Mouse (Mus musculus) neutrophil, adult 5-6 weeks (primary cell): ENCODE results near the gene Def6. TPM values are rescaled to one million over a fixed set of nuclear protein-coding genes. Genes with fewer than 3 reads are reported as not detected.
A peak's percentile ranks its signal among the peaks of the same experiment; 100 is the strongest.

Source experiments
- ATAC-seq: fragments of 151-379, 151-347 bp; 2 replicates; pipeline ENCODE4 v1.8.0; 2017; ENCODE audit warnings: mild to moderate bottlenecking, moderate TSS enrichment; ENCODE audit not compliant: insufficient number of reproducible peaks, poor library complexity, low FRiP score, severe bottlenecking; ENCODE audit errors: extremely low read depth
- total RNA-seq: library from RNA; stranded (forward); fragments of 200-1000 nt; gene quantifications from 2 replicates; pipeline ENCODE4 v1.2.3, GENCODE M21; 2017

The Def6 gene
- total RNA-seq, 1 experiment from 2014 or later: 110 TPM

GRCm38 (mm10) chr17:28259890-28260542 lies 52.4 kb downstream of the Def6 start:
- peak; percentile 40 for ATAC-seq

- no peak for ATAC-seq
These were observed 52.9 kb downstream of the Def6 start for GRCm38 (mm10) chr17:28260543-28260909.

- ATAC-seq: no peak
These were observed 54.2 kb downstream of the Def6 start for GRCm38 (mm10) chr17:28261795-28262194.

GRCm38 (mm10) chr17:28263181-28263894 lies 55.8 kb downstream of the Def6 start:
- ATAC-seq: no peak

GRCm38 (mm10) chr17:28267251-28267650 lies 59.7 kb downstream of the Def6 start:
- ATAC-seq: no peak

GRCm38 (mm10) chr17:28270165-28270564 lies 62.6 kb downstream of the Def6 start:
- ATAC-seq: no peak

- ATAC-seq: no peak
These were observed 64.1 kb downstream of the Def6 start for GRCm38 (mm10) chr17:28271537-28272266.

GRCm38 (mm10) chr17:28272281-28272680 lies 64.7 kb downstream of the Def6 start:
- ATAC-seq: no peak

- no peak for ATAC-seq
These were observed 65.3 kb downstream of the Def6 start for GRCm38 (mm10) chr17:28272837-28273236.

GRCm38 (mm10) chr17:28274739-28275138 lies 67.2 kb downstream of the Def6 start:
- no peak for ATAC-seq

GRCm38 (mm10) chr17:28277226-28277625 lies 69.6 kb downstream of the Def6 start:
- ATAC-seq: no peak

GRCm38 (mm10) chr17:28277721-28278120 lies 70.1 kb downstream of the Def6 start:
- ATAC-seq: no peak

GRCm38 (mm10) chr17:28278156-28278555 lies 70.6 kb downstream of the Def6 start:
- ATAC-seq: no peak

Other genes starting within 250 kb of the Def6 start
- gene Tcp11, start 127.1 kb upstream of the Def6 start, total RNA-seq: 1.0 and 2.9 TPM in 2 replicates
- 0.12 TPM in 1 of 2 replicates, not detected in the other for gene Scube3, start 65.6 kb upstream of the Def6 start, total RNA-seq
- 9.0 and 12.8 TPM in 2 replicates for gene Zfp523, start 30.6 kb upstream of the Def6 start, total RNA-seq
- 12.6 and 19.4 TPM in 2 replicates for gene Ppard, start 24.9 kb downstream of the Def6 start, total RNA-seq
- 11.9 and 23.3 TPM in 2 replicates for gene Fance, start 105.7 kb downstream of the Def6 start, total RNA-seq
- 433 and 443 TPM in 2 replicates for gene Rpl10a, start 120.7 kb downstream of the Def6 start, total RNA-seq
- gene Tead3, start 143.0 kb downstream of the Def6 start, total RNA-seq: not detected in 2 replicates
- gene Tulp1, start 157.4 kb downstream of the Def6 start, total RNA-seq: not detected in 2 replicates